Mouse (Mus musculus): ENCODE measurements around the gene Akap2.
"Not testable (repeated sequence)": the region's sequence is repeated elsewhere in the genome, so short reads cannot be mapped to it uniquely, and the experiment has no call there.

Akap2 gene

DNA sequence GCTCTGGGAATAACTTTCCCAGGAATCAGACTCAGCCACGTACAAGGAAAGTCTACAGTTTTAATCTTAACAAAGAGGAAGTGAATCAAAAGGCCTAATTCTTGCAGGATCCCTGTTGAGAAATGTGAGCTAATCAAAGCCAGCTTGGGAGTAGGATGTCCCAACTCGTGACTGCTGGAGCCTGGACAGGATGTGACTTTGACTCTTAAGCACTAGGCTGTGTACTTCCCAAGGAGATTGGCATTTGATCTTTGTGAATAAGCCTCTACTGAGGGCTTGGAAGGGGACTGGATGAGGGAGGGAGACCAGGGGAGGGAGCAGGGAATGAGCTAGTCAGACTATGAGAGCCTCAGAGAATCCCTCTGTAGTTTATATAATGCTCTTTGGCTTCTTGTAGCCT is 148.6 kb downstream of the Akap2 start:
- DNase-seq (ENCODE audit: low spot score in 2 of 2) = no peak

DNA sequence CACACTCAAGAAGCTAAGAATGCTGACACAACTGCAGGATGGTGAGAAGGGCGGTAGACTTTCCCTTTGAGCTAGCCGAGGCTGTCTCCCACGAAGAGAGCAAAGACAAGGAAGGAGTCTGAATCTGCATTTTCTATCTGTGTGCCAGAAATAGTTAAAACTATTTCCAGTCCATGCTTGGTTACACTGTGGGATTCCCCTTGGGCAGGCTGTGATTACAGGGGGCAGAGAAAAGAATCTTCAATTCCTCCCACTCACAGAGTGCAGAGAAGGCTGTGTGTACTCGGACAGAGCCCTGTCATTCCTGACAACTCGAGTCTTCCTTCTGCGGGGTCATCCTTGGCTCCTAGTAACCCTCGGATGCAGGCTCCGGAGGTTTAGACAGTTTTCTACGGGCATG is 149.5 kb downstream of the Akap2 start:
- DNase-seq (ENCODE audit: low spot score in 2 of 2) = no peak

DNA sequence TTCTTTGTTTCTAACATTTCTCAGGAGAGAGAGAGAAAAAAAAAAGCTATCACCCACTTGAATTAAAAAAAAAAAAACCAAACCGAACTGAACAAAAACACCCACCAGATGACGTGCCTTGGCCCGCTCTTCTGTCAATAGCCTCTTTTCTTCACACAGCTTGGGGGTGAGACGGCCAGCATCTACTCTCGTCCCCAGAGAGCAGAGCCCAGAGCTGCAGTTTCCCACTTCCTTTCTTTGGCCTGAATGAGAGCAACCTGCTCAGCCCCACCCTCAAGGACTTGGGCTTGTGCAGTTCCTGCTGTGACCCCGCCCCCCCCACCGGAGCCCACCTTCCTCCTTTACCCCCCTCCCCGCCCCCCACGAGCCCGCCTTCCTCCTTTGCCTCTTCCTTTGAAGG is 150.0 kb downstream of the Akap2 start:
- no peak for DNase-seq (ENCODE audit: low spot score in 2 of 2)

DNA sequence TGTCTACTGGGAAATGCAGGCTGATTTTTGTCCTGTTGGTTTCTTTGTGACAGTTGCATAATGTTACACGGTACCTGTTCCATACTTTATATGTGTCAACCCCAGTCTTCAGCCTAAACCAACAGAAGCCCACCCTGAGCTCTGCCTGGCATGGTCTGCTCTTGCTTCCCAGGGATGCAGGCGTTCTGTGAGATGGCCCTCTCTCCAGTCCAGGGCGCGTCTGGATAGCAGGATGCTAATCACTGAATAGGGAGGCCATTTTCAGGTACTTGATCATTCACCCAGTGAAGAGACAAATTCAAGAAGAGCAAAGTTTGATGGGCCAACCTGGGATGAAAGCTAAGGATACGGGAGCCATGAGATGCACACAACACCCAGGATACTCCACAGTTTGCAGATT is 161.7 kb downstream of the Akap2 start:
- DNase-seq (ENCODE audit: low spot score in 2 of 2) = no peak

DNA sequence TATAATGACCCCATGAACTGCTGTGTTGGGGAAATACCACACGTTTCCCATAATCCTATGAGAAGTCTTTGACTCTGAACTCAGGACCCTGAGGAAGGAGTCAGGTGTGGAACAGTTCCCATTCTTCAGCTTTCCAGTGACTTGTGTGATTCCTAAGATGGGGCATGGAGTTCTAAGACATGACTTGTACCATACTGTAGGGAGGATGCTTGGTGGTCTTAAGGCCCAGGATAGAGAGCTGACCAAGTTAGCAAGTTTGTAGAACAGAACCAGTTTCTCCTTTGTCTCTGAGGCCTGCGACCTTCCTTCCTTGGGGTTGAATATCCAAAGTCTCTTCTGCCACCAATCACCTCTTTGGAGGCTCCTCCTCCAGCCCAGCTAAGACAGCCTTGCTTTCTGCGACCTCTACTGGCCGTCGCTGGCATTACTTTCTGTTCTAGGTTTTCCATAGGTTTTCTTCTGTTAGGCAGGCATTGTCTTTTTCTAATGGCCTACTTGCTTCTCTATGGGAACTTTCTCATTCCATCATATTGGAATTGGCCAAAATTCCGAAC is 162.4 kb downstream of the Akap2 start:
- peak in 1 of 2 experiments; percentile 68 for DNase-seq (ENCODE audit: low spot score in 2 of 2)

DNA sequence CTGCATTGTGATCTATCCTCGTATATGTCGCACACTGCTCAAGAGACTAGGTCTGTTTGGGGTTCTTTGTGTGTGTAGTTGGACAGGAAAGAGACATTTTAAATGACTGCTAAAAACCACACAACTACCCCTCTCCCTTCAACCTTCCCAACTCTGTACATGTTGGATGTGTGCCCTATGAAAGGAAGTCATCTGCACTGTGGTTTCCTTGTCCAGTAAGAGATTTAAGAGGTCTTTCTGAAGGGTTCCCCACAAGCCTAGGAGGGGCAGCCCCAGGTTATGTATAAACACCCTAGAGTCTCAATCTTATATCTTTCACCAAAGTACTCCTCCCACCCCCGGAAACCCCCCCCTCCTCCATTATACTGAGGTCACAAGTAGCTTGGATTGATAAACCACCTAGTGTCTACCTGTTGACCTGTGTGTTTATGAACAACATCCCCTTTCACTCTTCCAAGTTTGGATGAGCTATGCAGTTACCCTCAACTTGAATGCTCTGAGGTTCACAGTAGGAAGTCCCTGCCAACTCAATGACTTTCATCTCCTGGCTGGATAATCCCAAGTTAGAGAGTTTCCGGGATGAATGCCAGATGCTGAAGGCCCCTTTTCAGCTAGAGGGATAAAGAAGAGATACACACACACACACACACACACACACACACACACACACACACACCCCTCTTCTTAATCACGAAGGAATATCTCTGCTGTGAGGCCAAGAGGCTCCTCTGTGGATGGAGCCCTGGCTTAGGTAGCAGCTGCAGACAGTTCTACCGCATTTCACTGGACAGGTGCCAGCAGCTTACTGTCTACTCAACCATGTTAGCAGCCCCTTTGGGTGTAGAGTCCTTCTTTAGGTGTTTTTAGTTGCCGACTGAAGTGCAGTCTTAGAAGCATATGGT is 166.3 kb downstream of the Akap2 start:
- DNase-seq (ENCODE audit: low spot score in 2 of 2) = no peak

DNA sequence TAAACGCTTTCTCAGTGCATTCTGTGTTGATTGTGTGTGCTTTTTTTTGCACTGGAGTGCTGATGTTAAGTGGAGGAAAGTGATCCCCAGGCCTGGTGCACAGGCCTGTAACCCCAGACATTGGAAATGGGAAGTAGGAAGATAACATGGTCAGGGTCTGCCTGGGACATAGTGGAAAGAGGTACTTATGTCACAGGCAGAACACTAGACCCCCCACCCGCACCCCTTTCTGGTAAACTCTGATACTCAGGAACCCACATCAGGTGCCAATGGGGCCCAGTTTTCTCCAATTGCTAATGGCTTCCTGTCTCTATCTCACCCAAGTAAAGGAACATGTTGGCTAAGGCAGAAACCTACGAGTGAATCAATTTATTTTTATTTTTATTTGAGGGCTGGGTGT is 167.1 kb downstream of the Akap2 start:
- no peak for DNase-seq (ENCODE audit: low spot score in 2 of 2)

DNA sequence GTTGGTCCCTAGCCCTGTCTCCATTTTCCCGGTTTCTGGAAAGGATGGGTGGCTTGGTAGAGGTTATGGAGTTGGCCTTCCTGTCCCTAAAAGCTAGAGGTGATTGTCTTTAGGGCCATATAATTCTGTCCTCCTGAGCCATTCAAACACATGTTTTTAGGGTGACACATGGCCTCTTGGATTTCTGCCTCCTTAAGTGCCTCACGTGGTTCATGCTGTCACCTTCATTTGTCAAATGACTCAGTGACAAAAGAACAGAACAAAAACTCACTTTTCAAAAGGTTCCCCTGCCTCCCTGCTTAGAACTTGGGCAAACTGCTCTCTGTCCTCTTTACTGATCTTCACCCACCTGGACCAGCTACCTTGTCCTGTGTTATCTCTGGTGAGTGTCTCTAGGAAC is 167.7 kb downstream of the Akap2 start:
- DNase-seq (ENCODE audit: low spot score in 2 of 2) = no peak

DNA sequence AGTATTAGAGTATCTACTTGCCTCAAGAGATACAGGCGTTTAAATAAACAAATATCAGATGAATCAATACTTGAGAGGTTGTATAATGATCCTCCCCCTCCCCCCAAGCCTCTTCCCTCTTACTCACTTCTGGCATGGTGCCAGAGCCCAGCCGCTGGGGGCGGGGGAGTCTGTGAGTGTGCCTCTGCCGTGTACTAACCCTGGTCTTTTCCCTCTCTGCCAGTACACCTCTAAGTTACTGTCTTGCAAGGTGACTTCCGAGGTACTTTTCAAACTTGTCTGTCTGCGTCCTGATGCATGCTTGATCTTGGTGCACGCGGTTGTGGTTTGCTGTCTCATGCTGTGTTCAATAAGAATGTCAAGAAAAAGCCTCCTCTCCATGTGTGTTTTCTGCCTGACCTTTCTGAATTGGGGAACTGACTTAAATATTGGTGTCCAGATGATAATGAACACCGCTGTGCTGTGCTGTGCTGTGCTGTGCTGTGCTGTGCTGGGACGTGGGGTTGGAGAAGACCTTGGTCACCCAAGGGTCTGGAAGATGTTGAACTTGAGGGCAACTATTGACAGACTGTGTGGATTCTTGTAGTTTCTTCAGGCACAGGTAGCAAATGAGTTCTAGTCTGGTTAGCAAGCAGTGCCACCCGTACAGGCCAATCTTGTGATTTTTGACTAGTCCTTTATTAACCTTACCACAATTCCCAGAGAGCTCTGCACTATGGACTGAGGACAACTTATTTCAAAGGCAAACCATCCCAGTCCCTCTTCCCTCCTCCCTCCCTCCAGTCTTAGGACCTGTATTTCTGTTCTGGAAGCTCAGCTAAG is 168.8 kb downstream of the Akap2 start:
- DNase-seq (ENCODE audit: low spot score in 2 of 2) = no peak

DNA sequence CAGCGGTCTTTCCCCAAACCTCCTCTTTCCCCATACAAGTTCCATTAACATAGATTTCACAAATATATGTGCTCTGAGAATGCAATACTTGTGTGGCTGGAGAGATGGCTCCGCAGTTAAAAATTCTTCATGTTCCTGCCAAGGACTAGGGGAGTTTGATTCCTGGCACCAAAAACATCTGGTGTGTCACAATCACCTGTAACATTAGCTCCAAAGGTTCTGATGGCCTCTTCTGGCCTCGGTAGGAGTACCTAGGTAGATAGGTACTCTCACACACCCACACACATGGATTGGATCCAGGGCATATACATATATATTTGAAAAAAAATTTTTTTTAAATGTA is 169.4 kb downstream of the Akap2 start:
- no peak for DNase-seq (ENCODE audit: low spot score in 2 of 2)

DNA sequence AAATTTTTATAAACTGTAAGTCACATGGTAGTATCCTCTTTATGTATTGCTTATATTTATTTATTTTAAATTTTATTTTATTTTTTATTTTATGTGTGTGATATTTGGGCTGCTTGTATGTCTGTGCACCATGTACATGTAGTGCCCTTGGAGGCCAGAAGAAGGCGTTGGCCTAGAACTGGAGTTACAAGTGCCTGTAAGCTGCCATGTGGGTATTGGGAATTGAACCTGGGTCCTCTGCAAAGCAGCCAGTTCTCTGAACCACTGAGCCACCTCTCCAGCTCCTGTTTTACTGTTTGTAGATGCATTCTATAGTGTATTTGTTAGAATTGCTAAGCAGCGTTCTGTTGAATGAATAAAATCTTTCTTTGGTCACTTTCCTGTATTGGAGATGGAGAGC is 170.8 kb downstream of the Akap2 start:
- DNase-seq (ENCODE audit: low spot score in 2 of 2) = no peak

DNA sequence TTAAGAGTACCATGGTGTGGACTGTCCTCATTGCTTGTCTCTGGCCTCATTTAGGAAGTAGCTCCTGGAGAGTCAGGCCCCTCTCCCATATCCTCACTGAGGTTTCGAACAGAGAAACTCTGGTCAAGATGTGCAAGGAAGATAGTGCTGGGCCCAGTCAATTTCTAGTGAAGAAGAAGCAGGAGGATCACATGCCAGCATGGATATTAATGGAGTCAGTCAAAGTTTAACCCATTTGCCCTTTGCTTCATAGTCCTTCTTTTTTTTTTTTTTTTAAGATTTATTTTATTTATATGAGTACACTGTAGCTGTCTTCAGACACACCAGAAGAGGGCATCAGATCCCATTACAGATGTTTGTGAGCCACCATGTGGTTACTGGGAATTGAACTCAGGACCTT is 171.5 kb downstream of the Akap2 start:
- not testable (repeated sequence) for DNase-seq (ENCODE audit: low spot score in 2 of 2)

DNA sequence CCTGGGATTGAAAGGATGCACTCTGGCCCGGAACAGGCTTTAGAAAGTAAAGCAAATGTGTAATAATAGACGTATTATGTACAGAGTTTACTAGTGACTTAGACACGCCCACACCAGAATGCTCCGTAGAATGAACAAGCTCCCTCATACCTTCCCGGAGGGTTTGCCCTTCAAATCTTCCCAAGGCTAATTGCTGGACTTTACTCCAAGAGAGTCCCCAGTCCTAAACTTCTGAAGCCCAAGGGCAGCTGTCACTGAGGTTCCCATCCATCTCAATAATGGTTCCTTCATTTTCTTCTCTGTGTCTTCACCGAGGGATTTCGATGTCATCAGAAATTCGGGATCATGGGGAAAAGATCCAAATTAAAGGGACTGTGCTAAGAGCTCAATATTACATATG is 172.3 kb downstream of the Akap2 start:
- no peak for DNase-seq (ENCODE audit: low spot score in 2 of 2)

DNA sequence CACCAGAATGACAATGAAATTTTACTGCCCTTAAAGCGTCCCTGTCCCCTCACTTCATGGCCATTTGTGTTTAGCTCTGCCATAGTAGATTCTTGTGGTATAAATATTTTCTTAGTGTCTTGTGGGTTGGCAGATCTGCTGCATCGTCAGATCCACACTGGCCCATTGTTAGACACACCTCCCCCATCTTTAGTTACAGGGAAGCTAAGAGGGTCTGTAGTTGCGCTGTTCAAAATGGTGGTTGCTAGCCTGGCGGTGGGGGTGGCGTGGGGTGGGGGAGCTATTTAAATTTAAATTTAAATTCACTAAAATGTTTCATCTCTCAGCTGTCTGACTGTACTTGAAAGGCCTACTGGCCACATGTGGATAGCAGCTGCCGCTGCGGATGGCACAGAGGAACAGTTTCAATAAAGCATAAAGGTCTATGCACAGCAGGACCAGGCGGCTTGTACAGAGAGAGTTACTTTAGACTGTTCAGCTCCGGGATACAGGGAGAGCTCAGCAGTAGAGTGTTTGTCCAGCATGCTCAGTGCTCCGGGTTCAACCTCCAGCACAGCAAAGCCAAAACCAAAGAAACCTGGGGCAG is 174.6 kb downstream of the Akap2 start:
- no peak for DNase-seq (ENCODE audit: low spot score in 2 of 2)

DNA sequence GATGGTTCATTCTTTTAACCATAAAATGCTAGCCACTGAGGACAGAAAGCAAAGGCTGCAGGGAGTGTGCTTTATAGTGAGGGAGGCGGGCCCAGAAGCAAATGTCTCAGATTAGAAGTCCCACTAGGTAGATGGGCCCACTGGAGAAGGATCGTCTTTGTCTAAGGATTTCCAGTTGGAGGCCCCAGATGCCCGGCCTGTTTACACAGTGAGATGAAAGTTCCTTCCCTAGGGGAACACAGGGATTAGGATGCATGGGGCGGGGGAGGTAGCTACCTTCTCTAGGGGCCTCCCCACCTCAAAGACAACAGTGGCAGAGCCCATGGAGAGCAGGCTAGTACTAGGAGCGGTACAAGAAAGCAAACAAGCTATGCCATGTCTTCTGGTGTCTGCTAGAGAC is 177.7 kb downstream of the Akap2 start:
- no peak for DNase-seq (ENCODE audit: low spot score in 2 of 2)

DNA sequence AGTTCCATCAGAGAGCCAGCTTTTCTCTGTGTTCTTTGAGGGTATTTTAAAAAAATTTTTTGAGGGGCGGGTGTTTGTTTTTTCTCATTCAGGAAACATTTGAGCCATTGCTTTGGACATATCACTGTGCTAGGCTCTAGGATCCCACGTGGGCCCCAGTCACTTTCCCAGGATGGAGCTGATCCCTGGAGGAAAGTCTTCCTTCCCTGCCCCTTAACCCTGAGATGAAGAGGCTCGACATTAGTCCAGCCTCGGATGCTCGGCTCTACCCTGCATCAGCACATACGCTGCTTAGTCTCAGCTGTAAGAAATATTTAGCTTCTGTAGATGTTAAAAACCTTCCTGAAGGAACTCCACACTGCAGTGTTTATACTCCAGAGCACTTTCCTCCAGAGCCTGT is 178.4 kb downstream of the Akap2 start:
- DNase-seq (ENCODE audit: low spot score in 2 of 2) = no peak

DNA sequence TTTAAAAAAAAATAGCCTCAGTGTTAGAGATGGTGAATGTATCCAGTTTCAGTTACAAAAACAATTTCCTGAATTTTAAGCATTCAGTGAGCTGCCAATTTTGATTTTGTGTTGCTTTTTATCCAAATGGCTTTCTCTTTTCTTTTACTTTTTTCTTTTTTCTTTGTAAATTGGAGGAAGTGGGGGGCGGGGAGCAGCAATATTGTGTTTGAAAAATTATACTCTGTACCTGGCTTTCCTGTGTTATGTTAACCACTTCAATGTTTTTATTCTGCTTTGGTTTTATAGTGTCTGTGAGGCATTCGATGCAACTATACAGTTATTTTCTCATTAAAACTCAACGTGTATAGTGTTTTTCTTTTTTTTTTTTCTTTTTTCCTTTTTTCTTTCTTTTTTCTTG is 179.2 kb downstream of the Akap2 start:
- no peak for DNase-seq (ENCODE audit: low spot score in 2 of 2)

DNA sequence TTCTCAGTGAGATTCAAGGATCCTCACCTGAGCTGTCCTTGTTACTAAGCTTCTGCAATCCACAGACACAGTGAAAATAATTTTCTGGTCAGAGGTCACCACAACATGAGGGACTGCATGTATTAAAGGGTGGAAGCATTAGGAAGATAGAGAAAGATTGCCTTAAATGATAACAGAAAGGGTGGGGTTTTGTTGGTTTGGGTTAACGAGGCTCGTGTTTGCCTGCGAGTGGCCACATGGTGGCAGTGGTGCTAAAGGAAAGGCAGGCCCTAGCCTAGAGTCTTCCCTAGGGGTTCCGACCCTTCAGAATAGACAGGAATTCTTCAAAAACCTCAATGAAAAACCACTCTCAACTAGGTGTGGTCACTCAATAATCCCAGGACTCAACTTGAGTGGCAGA is 183.8 kb downstream of the Akap2 start:
- peak in 1 of 2 experiments; percentile 37 for DNase-seq (ENCODE audit: low spot score in 2 of 2)

DNA sequence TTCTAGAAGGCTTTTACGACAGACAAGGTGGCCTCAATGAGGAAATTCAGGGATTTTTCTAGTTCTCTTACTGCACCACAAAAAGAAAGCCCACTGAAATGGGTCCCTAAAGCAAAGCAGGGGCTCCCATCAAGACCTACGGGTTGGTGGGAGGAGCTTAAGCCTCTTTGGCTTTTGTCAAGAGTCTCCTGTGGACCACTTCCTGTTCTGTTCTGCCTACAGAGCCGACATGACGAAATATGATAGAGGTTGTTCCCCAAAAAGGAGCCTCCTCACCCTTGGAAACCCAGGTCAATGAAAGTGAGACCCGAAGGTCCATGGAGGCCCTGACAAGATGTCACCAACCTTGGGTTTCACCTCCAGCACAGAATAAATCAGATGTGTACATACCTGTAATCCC is 185.2 kb downstream of the Akap2 start:
- no peak for DNase-seq (ENCODE audit: low spot score in 2 of 2)

DNA sequence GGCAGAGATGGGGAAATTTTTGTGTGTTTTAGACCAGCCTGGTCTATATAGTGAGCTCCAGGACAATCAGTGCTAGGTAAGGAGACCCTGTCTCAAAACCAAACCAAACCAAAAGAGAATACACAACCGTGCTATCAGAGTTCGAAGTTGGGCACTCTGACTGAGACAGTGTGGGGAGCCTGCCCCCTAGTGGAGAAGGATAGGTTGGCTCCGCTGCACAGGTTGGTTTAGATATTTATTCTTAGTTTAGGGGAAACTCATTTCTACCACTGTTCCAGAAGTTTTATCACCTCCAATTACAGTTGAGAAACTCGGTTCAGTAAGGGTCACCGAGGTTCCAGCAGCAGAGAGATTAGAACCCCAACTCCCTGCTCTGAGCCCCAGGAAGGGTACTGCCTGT is 186.8 kb downstream of the Akap2 start:
- DNase-seq (ENCODE audit: low spot score in 2 of 2) = peak in 1 of 2 experiments; percentile 62

DNA sequence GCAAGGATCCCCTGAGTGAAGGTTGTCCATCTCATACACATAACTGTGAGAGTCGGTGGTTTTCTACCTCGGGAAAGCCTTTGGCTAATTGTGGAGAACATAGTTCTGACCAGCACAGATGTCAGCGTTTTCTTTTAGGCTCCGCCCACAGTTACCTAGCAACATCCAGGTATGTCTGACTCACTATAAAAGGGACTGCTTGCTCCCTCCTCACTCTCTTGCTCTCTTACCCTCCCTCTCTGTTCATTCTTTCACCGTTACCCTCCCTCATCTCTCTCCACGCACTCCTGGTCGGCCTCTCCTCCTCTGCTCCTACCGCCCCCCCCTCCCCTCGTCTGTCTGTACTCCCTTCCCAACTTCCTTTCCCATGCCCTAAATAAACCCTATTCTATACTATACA is 187.2 kb downstream of the Akap2 start:
- DNase-seq (ENCODE audit: low spot score in 2 of 2) = no peak

DNA sequence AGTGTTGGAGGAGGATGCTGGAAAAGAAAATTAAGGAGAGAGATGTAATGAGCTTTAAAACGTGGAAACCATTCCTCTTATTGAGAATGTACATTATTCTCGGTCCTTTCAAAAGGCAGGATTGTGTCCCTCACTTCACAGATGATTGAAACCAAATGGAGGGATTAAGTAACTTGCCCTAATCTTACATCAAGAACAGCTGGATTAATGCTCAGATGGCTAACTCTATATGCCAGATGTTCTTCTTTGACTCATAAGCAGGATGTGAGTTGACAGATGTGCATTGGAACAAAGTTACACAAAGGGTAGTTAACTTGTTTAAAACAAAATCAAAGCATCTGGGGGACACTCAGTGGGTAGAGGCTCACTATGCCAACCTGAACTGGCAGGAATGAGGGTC is 189.3 kb downstream of the Akap2 start:
- DNase-seq (ENCODE audit: low spot score in 2 of 2) = no peak
